Mouse (Mus musculus): Measurements from ENCODE around the gene Ttc19.
A peak's percentile ranks its signal among the peaks of the same experiment; 100 is the strongest.
"Not testable (repeated sequence)": the region's sequence is repeated elsewhere in the genome, so short reads cannot be mapped to it uniquely, and the experiment has no call there.

Ttc19 gene

DNA sequence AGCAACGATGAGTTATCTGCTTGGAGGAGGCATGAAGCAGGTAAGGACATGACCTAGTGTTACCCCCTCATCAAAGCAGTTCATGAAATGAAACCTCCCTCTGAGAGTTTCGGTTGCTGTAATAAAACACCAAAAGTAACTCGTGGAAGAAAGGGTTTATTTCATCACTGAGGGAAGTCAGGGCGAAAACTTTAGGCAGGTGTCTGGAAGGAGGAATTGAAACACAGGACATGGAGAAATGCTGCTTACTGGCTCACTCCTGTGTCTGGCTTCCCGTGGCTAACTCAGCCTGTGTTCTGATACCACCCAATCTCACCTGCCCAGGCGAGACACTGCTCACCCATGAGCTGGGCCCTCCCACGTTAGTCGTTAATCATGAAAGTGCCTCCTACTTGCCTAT is 3.7 kb downstream of the Ttc19 start:
- DNase-seq, result no peak

- no peak for DNase-seq
These were observed 6.4 kb downstream of the Ttc19 start for GRCm38 (mm10) chr11:62287700-62288099.

DNA sequence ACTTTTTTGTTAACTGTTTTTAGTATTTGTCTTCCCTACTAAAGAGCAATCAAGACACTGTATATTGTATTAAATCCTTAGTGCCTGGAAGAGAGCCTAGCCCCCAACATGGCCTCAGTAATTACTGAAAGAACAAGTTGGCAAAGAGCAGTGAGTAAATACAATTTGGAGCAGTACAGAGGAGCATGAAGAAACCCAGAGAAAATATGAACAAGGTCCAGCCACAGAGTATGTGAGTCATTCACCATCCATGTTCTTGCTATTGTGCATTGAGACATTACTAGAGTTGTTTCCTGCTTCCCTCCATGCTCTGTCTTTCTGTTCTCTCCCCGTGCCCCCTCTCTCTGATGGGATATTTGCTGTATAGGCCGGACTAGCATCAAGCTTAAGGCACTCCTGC is 12.8 kb downstream of the Ttc19 start:
- no peak for DNase-seq

DNA sequence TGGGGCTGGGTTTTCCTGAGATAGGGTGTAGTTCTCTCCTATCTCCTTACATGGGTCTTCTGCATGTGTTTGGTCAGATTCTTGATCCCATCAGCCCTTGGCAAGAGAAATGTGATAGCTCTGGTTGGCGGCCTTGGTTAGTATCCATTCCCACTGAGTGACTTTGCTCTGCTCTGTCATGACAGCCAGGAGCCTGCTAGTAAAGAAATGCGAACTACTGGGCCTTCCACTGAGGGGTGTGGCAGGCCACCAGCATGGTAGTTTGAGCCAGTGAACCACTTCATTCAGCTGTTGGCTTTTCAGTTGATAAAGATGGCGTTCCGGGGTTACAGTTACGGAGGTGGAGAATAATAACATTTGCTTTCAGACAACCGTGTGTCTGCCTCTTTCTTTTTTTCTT is 17.6 kb downstream of the Ttc19 start:
- no peak for DNase-seq

DNA sequence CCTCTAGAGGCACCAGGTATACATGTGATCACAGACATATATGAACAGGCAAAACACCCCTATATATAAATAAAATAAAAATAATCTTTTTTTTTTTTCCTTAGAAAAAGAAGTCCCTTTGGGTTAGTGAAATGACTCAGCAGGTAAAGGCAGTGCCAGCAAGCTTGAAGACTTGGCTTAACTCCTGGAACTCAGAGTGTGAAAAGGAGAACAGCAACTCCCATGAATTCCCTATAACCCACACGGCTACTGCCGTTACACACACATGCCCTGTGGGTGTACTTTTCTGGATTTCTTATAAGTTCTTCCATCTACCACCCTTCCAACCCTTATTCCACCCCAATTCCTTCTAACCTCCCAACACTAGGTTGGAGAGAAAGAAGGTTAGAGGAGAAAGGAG is 24.6 kb downstream of the Ttc19 start:
- no peak for DNase-seq

DNA sequence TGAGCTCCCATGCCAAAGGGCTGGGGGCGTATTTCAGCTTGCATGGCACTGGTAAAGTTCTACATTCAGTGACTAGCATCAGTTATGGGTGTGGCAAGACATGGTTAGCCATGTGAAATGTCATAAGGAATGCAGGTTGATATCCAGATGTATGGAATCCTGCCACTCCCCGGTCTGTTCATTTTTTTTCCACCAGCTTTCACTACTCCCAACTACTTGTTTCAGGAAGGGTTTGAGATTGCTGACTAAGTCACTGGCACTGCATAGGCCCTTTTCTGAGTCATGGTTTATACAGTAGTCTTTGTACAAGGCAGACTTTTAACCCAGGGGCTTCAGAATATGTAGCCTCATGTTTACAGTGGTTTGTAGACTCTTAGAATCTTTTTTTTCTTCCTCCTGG is 28.0 kb downstream of the Ttc19 start:
- DNase-seq, result no peak

GRCm38 (mm10) chr11:62314984-62315383 is 33.7 kb downstream of the Ttc19 start:
- DNase-seq, result no peak

DNA sequence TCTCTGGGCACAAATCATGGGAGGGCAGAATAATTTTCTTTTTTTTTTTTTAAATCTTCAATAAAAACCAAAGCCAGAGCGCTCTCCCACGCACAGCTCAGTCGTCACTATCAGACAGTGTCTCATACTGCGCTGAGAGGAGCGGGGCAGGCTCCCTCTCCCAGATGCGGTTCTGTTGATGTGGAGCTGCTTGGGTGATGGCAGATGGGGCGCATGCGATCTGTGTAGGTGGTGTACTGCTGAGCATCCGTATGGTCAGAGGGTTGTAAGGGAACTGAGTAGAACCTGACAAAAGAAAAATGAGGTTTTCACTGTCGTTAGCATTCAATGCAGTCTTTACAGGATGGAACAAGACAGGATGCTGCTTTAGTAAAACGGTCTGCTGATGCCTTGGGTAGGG is 36.5 kb downstream of the Ttc19 start:
- peak; percentile 60 for DNase-seq

GRCm38 (mm10) chr11:62320097-62320496 is 38.8 kb downstream of the Ttc19 start:
- DNase-seq, result no peak

- no peak for DNase-seq
These were observed 42.4 kb downstream of the Ttc19 start for GRCm38 (mm10) chr11:62323659-62324058.

GRCm38 (mm10) chr11:62331141-62331540 is 49.9 kb downstream of the Ttc19 start:
- no peak for DNase-seq

DNA sequence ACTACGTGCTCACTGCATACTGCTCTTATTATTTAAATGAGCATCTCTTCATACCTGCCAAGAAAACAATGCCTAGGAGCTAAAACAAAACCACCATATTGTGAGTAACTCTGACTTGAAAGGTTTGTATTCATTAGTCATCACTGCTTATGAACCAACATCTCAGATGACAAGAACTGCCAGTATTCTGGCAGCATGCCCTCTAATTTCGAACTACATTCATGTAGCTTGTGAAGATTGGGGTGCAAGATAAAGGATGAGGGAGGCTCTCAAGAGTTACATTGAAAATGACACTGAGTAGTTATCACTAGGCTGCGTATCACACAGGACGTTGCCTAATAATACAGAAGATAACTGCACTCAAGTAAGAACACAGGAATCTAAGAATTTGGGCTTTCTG is 51.0 kb downstream of the Ttc19 start:
- no peak for DNase-seq

GRCm38 (mm10) chr11:62343002-62343401 is 61.7 kb downstream of the Ttc19 start:
- no peak for DNase-seq

DNA sequence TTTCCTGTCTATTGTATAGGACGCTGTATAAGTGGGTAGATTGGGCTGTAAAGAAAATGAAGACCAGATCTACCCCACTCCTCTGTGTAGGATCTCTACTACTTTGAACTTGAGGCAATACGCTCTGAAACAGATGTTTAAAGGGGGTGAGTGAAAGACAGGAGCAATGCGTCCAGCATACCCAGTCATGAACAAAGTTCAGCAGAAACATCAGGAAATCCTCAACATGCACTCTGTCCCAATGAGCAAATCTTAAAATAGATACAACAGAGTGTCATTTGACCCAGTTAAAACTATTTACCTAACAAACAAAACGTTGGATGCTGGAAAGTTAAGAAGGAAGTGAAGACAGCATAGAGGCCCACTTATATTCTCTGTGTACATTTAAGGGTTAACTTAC is 70.7 kb downstream of the Ttc19 start:
- no peak for DNase-seq

DNA sequence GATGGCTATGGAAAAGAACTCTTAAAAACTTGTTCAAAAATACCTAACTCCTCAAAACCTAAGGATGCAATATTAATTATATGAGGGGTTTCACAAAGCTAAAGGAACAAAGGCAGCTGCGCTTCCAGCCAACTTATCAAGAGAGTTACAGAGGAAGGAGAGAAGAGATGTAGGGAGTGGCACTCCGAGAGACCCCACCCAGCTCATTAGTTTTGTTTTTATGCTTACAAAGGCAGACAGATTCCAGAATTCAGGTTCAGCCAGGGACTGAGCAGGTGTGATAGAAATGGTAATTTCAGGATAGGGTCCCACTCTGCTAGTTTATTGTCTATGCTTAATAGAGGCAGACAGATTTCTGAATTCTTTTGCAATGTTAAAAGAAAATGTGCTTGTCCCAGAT is 73.9 kb downstream of the Ttc19 start:
- DNase-seq, result no peak

GRCm38 (mm10) chr11:62366879-62367278 is 85.6 kb downstream of the Ttc19 start:
- DNase-seq, result no peak

DNA sequence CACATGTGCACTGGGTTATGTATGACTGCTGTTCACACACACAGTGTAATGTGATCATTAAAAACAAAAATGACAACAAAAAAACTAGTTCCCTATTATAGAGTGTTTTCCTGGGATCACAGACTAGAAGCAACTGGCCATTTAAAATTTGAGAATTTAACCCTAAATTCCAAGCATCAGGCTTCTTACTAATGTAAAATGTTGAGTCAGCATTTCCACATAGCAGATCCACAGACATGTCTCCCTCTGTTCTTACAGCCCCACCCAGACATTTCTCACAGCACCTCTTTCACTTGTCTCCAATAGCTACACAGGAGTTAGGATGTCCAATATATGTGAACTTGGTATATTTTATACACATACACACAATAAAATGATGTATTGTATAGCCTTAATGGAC is 88.7 kb downstream of the Ttc19 start:
- DNase-seq, result no peak

DNA sequence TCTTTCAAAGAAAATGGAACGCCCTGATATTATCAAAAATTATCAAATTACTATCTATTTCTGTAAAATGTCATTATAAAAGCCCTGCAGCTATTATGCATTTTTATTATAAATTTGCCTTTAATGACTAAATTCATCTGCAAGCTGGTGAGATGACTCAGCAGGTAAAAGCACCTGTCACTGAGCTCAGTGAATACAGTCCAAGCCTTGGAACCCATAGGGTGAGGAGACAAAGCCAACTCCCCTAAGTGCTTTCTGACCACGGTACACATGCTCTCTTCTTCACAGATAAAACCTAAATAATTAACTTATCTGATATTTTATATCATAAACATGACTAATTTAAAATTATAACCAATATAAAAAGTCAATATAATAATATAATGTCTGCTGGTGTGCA is 90.5 kb downstream of the Ttc19 start:
- DNase-seq, result no peak

DNA sequence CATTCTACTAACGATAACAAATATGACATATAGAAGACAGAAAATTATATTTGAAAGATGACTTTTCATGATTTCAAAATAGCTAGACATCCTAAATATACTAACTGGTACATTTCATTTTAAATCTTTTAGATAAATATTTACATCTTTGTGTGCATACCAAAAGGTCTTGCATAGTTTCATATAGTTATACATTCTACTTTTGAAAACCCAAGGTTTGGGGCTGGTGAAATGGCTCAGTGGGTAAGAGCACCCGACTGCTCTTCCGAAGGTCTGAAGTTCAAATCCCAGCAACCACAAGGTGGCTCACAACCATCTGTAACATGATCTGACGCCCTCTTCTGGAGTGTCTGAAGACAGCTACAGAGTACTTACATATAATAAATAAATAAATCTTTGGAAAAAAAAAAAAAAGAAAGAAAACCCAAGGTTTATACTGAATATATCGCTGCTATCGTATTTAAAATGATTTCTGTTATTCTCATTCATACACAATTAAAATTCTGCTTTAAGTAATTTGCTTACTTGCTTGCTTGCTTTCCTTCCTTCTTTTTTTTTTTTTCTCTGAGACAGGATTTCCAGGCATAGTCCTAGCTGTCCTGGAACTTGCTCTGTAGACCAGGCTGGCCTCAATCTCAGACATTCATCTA is 96.1 kb downstream of the Ttc19 start:
- DNase-seq, result not testable (repeated sequence)
